Mouse (Mus musculus): ENCODE results near the gene Nr4a1. TPM values are rescaled to one million over a fixed set of nuclear protein-coding genes. Genes with fewer than 3 reads are reported as not detected.

Nr4a1 gene
- polyA plus RNA-seq (2015; fragmentation: Nextera tagmentation; extraction: Ambion mirVana), result 0.68 and 0.83 TPM in 2 replicates

DNA sequence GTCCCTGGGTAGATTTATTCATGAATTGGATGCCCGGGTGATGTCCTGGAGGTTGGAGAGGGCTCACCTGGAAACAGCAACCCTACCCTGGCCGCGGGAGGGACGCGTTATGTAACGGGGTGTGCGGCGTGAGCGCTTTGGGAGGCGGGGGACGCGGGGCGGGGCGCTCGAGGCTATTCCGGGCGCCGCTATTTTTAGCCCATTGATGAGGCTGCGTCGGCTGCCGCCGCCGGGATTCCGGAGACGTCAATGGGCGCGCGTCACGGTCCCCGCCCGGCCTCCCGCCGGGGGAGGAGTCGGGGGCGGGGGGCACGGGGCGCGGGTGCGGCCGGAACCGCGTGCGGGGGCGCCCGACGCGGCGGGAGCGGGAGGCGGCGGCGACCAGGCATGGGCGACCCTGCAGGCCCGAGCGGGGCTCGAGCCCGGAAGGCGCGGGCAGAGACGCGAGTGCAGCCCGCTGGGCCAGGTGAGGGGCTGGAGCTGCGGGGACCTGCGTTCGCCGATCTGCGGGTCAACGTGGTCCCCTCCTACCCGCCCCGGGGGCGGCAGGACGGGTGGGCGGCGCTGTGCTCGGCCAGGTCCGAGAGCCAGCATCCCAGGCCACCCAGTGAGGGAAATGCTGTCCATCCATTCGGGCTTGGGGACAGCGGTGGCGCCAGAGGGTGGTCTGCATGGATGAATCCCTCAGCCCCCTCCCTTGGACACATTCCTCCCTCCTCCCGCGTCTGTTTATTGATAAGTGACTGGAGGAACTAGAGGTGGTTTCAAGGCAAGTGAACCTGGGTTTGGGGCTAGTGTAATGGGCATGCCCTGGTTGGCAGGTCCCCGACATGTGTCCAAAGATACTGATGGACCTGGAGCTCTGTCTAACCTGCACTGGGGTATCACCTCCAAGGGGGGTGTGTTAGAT is at the start of gene Nr4a1:
Gene Nr4a1, plus strand, starts transcription at position 384 of the 910 bp plus-strand sequence.
- no peak within 1 kb of the TSS for H3K27ac ChIP-seq (replicated peaks)
- H3K9ac ChIP-seq, result peak within 1 kb of the TSS; percentile 35; the same call in 1 of the 2 replicates
- peaks cover 43% of the 10 kb centered on the region for H3K27me3 ChIP-seq
- peaks cover 10% of the 10 kb centered on the region for H3K4me1 ChIP-seq (replicated peaks)
- no peaks in the 10 kb centered on the region for H3K9me3 ChIP-seq (replicated peaks)
- 2% methylated on average over 76 of the region's 82 CpGs for WGBS (ENCODE audit: insufficient replicate concordance)
- peak; percentile 27; the same call in 1 of the 2 replicates for ATAC-seq (ENCODE audit: insufficient read depth)
- H3K4me3 ChIP-seq (replicated peaks), result peak within 1 kb of the TSS; percentile 51
- peak within 1 kb of the TSS; percentile 72 for H3K4me2 ChIP-seq
- H3K36me3 ChIP-seq (replicated peaks), result no peaks in the 10 kb centered on the region

DNA sequence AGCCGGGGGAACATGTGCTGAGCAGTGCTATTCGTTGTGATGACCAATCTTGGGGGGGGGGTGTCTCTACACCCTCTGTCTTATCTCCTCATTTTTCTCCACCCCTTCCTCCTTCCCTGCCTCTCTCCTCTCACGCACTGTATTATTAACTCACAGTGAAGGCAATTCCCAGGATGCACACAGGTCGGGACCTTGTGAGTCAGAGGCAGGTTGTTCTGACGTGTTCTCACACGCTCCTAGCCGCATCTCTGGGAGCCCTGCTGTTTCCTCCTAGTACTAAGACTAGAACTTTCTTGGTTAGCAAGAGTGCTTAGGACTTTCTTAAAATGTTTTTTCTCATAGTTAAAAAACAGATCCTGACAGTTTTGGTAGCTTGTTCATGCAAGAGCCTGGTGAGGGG is 49.3 kb upstream of the Nr4a1 start:
- H3K27me3 ChIP-seq, result no peaks in the 10 kb centered on the region
- no peak overlapping the region for H3K9ac ChIP-seq
- H3K4me3 ChIP-seq (replicated peaks), result no peak overlapping the region
- H3K4me1 ChIP-seq (replicated peaks), result 0 out of 2 replicates have a peak, but pooled peaks cover 3% of the 10 kb centered on the region
- peaks cover 56% of the 10 kb centered on the region for H3K36me3 ChIP-seq (replicated peaks)
- no peaks in the 10 kb centered on the region for H3K9me3 ChIP-seq (replicated peaks)
- WGBS (ENCODE audit: insufficient replicate concordance), result 74% methylated on average over 7 of the region's 7 CpGs
- no peak overlapping the region for H3K4me2 ChIP-seq
- no peak for ATAC-seq (ENCODE audit: insufficient read depth)
- no peak overlapping the region for H3K27ac ChIP-seq (replicated peaks)

DNA sequence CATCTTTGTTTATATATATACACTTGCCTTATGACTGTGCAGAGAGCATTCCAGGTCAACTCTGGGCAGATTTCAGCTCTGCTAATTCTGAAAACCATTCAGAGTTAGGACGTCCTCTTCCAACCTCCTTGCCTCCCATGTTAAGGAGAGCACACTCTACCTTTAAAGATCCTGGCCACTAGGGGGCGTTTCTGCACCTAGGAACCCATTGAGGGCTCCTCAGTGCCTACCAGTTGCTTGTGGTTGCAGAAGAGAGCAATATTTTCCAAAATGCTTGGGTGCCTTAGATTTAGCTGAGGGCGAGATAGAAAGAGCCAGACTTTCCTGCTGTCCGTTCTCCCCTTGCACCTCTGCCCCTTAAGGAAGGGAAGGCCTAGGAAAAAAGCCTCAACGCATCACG is 43.8 kb upstream of the Nr4a1 start:
- no peak overlapping the region for H3K9ac ChIP-seq
- no peaks in the 10 kb centered on the region for H3K4me1 ChIP-seq (replicated peaks)
- no peak overlapping the region for H3K4me2 ChIP-seq
- no peaks in the 10 kb centered on the region for H3K27me3 ChIP-seq
- H3K36me3 ChIP-seq (replicated peaks), result peaks cover 14% of the 10 kb centered on the region
- H3K27ac ChIP-seq (replicated peaks), result no peak overlapping the region
- no peaks in the 10 kb centered on the region for H3K9me3 ChIP-seq (replicated peaks)
- no peak for ATAC-seq (ENCODE audit: insufficient read depth)
- H3K4me3 ChIP-seq (replicated peaks), result no peak overlapping the region
- WGBS (ENCODE audit: insufficient replicate concordance), result 48% methylated on average over 6 of the region's 6 CpGs

DNA sequence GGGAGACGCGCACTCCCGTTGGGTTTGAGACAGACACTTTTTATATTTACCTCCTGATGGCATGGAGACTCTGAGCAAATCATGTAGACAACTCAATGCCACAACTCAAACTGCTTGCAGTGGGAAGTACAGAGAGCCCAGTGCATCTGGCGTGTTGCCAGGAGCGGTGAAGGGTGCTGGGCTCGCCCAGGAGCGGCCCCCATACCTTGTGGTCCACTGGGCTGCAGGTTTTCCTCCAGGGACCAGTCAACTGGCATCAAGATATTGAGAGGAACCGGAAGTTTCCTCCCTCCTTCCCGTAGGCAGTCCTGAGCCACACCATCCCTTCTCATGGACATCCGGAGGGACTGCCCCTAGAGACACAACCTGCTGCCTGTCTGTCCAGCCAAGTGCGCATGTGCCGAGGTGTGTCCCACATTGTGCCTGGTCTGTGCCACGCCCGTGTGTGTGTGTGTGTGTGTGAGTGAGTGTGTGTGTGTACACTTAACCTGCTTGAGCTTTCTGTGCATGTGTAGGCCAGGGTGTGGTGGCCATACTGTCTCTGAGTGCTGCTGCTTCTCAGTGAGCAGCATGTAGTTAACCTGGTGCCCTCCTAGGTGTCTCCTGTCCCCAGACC is 43.0 kb upstream of the Nr4a1 start:
- H3K9me3 ChIP-seq (replicated peaks), result no peaks in the 10 kb centered on the region
- peaks cover 14% of the 10 kb centered on the region for H3K36me3 ChIP-seq (replicated peaks)
- no peak overlapping the region for H3K4me3 ChIP-seq (replicated peaks)
- H3K27me3 ChIP-seq, result no peaks in the 10 kb centered on the region
- no peak overlapping the region for H3K27ac ChIP-seq (replicated peaks)
- H3K4me2 ChIP-seq, result no peak overlapping the region
- ATAC-seq (ENCODE audit: insufficient read depth), result no peak
- H3K9ac ChIP-seq, result no peak overlapping the region
- 77% methylated on average over 14 of the region's 14 CpGs for WGBS (ENCODE audit: insufficient replicate concordance)
- H3K4me1 ChIP-seq (replicated peaks), result no peaks in the 10 kb centered on the region

DNA sequence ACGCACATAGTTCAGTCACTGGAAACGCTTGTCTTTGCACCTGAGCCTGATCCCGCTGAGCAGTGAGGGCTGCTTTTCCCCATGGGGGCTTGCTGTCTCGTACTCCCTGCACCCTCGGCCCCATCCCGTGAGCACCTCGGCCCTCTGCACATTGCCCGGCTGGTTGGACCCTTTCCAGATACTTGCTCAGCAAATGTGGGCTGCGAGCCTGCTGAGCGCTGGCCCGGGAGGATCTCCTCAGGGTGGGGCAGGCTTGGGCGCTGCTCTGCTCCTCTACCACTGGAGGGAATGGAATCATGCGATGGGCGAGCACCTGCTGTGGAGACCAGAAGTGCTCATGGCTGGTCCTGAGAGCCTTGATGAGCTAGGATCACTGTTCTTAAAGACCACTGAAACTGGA is 41.6 kb upstream of the Nr4a1 start:
- Histone ChIP-seq H3K4me3 (replicated peaks) (no peak overlapping the region), H3K27me3 (no peaks in the 10 kb centered on the region), H3K4me1 (replicated peaks) (no peaks in the 10 kb centered on the region), H3K27ac (replicated peaks) (no peak overlapping the region), H3K9me3 (replicated peaks) (no peaks in the 10 kb centered on the region), H3K4me2 (no peak overlapping the region), H3K36me3 (replicated peaks) (peaks cover 11% of the 10 kb centered on the region; the same call in 1 of the 2 replicates), H3K9ac (no peak overlapping the region)
- no peak for ATAC-seq (ENCODE audit: insufficient read depth)
- WGBS (ENCODE audit: insufficient replicate concordance), result 72% methylated on average over 14 of the region's 14 CpGs

DNA sequence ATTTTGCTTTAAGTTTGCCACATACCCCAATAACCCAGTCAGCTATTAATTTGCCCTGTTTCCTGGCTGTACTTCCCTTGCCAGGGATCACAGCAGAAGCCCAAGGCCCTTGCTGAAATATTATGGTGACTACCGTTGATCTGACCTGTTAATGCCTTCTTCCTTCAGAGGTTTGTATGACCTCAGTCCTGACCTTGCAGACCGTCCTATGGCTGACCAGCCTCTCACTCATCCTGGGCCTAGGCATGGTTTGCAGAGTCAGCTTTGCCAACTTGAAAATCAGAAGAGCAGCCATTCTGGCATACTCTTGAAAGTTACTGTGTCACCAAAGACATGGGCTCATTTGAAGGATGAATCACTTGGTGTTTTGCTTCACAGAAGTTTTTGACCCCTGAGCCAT is 38.9 kb upstream of the Nr4a1 start:
- H3K9me3 ChIP-seq (replicated peaks), result no peaks in the 10 kb centered on the region
- H3K36me3 ChIP-seq (replicated peaks), result no peaks in the 10 kb centered on the region
- no peak overlapping the region for H3K4me2 ChIP-seq
- no peak overlapping the region for H3K9ac ChIP-seq
- no peak for ATAC-seq (ENCODE audit: insufficient read depth)
- H3K27me3 ChIP-seq, result no peaks in the 10 kb centered on the region
- no peaks in the 10 kb centered on the region for H3K4me1 ChIP-seq (replicated peaks)
- 56% methylated on average over 2 of the region's 2 CpGs for WGBS (ENCODE audit: insufficient replicate concordance)
- H3K4me3 ChIP-seq (replicated peaks), result no peak overlapping the region
- no peak overlapping the region for H3K27ac ChIP-seq (replicated peaks)

DNA sequence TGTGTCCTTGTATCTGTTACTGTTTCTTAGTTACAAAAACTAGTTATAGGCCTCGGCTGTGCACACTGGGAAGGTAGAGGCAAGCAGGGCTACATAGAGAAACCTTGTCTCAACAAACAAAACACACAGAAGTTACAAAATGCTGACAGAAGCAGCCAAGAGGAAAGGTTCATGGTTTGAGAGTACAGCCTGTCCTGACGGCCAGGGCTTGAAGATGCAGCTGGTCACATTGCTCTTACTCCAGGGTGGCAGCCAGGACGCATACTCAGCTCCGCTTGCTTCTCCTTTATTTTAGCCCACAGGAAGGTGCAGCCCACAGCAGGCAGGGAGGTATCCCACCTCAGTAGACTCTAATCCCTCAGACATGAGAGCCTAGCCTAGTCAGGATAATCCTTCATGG is 38.0 kb upstream of the Nr4a1 start:
- H3K4me1 ChIP-seq (replicated peaks), result no peaks in the 10 kb centered on the region
- no peak overlapping the region for H3K4me3 ChIP-seq (replicated peaks)
- H3K27me3 ChIP-seq, result no peaks in the 10 kb centered on the region
- H3K36me3 ChIP-seq (replicated peaks), result no peaks in the 10 kb centered on the region
- H3K27ac ChIP-seq (replicated peaks), result no peak overlapping the region
- no peak overlapping the region for H3K4me2 ChIP-seq
- ATAC-seq (ENCODE audit: insufficient read depth), result no peak
- no peak overlapping the region for H3K9ac ChIP-seq
- 70% methylated on average over 4 of the region's 4 CpGs for WGBS (ENCODE audit: insufficient replicate concordance)
- H3K9me3 ChIP-seq (replicated peaks), result no peaks in the 10 kb centered on the region

DNA sequence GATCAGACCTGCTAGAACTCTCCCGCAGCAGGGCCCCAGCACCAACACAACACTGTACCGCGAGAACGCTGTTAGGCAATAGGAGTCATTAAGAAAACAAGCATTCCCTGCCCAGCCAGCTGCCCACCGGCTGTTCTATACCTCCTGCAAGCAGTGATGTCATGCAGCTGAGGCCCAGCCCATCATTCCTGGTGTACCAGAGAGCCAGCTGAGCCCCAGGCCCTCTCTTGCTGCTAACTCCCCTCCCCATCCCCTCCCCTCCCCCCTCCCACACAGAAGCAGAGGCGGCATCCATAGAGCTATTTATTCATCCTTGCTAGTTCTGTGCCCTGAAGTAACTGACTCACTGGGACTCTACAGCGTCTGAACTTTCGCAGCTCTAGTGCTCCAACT is 33.2 kb upstream of the Nr4a1 start:
- ATAC-seq (ENCODE audit: insufficient read depth), result no peak

DNA sequence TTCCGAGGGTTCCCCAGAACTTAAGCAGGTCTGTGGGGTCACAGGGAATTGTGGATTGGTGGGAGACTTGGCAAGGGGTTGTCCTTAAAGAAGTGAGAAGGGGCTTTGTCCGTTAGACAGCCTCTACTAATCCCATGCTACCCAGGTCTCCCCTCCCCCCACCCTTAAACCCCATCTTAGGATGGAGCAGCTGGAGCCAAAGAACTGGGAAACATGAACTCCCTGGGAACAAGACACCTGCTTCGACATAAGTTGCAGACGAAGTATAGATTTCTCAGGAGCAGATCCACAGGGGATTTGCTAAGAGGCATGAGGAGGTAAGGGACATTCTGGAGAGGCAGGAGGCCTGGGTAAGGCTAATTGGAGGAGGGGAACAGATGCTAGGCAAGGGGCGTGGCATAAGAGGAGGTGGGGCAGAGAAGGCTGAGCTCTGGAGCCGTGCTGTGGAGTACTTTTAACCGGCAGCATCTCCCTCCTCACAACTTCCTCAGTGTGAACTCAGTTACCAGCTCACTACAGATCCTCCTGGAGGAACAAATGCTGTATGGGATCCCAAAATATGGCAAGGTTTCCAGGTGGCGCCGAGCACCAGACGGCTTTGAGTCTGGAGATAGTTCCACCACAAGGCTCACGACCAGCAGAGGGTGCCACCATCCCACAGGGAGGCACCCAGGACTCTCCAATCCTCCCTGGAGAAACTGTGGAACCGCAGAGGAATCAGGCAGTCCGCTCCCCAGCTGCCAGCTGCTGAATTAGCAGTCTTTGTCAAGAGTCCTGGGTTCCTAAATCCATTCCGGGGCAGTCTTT is 32.6 kb upstream of the Nr4a1 start:
- H3K27ac ChIP-seq (replicated peaks), result no peak overlapping the region
- no peak for ATAC-seq (ENCODE audit: insufficient read depth)
- H3K4me1 ChIP-seq (replicated peaks), result peaks cover 14% of the 10 kb centered on the region
- H3K36me3 ChIP-seq (replicated peaks), result no peaks in the 10 kb centered on the region
- WGBS (ENCODE audit: insufficient replicate concordance), result 6% methylated on average over 14 of the region's 14 CpGs
- H3K9me3 ChIP-seq (replicated peaks), result no peaks in the 10 kb centered on the region
- H3K9ac ChIP-seq, result no peak overlapping the region; the same call in 1 of the 2 replicates
- peaks cover 54% of the 10 kb centered on the region for H3K27me3 ChIP-seq
- H3K4me2 ChIP-seq, result peak overlapping the region; percentile 53
- peak overlapping the region; percentile 27 for H3K4me3 ChIP-seq (replicated peaks)

More for the DNA sequence above, 33.2 kb upstream of the Nr4a1 start:
- no peak overlapping the region for H3K27ac ChIP-seq (replicated peaks)
- H3K4me1 ChIP-seq (replicated peaks), result peaks cover 14% of the 10 kb centered on the region
- H3K27me3 ChIP-seq, result peaks cover 48% of the 10 kb centered on the region
- WGBS (ENCODE audit: insufficient replicate concordance), result 29% methylated on average over 8 of the region's 8 CpGs
- H3K9me3 ChIP-seq (replicated peaks), result no peaks in the 10 kb centered on the region
- H3K4me3 ChIP-seq (replicated peaks), result no peak overlapping the region
- H3K36me3 ChIP-seq (replicated peaks), result no peaks in the 10 kb centered on the region
- no peak overlapping the region for H3K4me2 ChIP-seq
- H3K9ac ChIP-seq, result no peak overlapping the region

DNA sequence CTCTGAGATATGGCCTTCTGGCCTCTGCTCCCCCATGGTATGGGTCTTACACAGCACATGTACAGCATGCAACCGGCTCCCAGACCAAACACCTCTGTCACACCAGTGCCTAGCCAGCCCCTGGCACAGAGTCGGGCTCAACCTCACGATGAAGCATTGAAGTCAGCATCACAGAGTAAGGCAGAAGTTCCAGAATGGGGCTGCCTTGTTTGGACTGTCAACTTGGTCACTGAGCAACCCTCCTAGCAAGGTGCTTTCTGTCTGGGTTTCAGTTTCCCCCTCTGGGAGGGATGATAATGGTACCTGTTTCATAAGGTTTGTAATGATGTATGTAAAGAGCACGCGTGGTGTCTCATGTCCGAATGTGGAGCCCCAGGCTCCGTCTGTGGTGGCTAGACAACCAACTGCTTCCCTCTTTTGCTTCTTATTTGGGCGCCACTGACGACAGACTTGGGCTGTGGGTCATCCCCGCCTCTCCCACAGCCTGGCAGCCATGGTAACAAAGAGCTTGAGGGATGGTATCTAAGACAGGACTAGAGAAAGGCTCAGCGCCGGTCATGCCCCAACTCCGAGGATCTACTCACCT is 31.1 kb upstream of the Nr4a1 start:
- H3K36me3 ChIP-seq (replicated peaks), result no peaks in the 10 kb centered on the region
- H3K9ac ChIP-seq, result no peak overlapping the region
- no peaks in the 10 kb centered on the region for H3K9me3 ChIP-seq (replicated peaks)
- peaks cover 14% of the 10 kb centered on the region for H3K4me1 ChIP-seq (replicated peaks)
- no peak overlapping the region for H3K4me3 ChIP-seq (replicated peaks)
- peaks cover 62% of the 10 kb centered on the region for H3K27me3 ChIP-seq
- H3K27ac ChIP-seq (replicated peaks), result no peak overlapping the region
- ATAC-seq (ENCODE audit: insufficient read depth), result no peak
- H3K4me2 ChIP-seq, result no peak overlapping the region
- WGBS (ENCODE audit: insufficient replicate concordance), result 24% methylated on average over 13 of the region's 13 CpGs

Data from liver, embryonic 15.5 days (tissue).